Mouse (Mus musculus): ENCODE measurements around the gene Gm11027. TPM values are rescaled to one million over a fixed set of nuclear protein-coding genes. Genes with fewer than 3 reads are reported as not detected.

The Gm11027 gene
- polyA plus RNA-seq, 1 experiment from 2014 or later, result not detected

DNA sequence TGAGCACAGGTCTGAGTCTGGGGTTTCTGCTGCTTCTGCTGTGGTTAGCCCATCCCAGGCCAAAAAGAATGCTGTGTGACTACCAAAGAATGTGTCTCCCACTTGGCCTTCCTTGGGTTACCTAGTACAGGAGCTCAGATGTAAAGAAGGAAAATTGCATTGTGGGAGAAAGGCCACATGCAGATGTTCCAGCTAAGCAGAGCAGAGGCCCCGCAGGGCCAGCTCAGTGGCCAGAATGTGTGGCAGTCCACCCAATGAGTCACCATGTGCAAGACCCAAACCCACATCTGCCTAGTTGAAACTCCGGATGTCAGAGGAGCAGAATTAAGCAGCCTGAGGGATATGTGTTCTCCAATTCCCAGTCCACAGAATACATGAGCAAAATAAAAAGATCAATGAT lies 16.9 kb upstream of the Gm11027 start:
- peaks cover 2% of the 10 kb centered on the region; the same call in 1 of the 2 replicates for H3K4me1 ChIP-seq
- no peaks in the 10 kb centered on the region for H3K9me3 ChIP-seq

DNA sequence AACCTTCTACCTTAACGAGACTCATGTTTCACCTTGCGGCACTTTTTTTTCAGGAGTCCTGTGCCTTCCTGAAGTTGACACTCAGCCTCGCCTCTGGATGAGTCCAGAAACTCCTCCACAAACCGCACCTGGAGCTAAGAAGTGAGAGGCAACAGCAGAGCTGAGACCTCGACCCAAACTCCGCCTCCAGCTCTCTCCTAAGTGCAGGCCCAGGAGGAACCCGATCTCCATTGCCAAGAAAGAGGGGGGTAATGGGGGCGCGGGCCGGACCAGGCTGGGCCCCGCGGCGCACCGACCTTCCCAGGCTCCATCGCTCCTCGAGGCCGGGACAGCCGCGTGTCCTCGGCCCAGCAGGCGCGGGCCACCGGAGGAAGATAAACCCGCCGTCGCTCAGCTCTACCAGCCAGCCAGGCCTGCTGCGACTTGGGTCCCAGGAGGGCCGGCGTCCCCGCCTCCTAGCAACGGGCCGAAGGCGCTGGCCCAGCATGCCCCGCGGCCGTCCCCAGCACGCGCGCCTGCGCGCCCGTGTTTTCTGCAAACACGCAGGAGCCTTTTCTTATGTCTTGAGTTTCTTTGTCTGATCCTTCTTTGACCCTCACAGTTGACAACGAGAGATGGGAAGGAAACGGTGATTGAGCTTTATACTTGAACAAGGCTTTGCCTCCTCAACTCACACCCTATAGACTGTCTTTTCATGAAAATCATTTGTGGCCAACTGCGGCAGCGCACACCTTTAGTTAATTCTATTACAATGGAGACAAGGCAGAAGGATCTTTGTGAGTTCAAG lies 12.4 kb upstream of the Gm11027 start, which contains the start of gene Wdr60:
Wdr60 (minus strand) TSS at position 468 of the 787 bp plus-strand sequence.
- ATAC-seq (ENCODE audit: insufficient number of reproducible peaks, insufficient read depth, low FRiP score, low TSS enrichment), result peak; percentile 97
- Histone ChIP-seq H3K9ac (peak within 1 kb of the TSS; percentile 79), H3K36me3 (no peaks in the 10 kb centered on the region), H3K27me3 (no peaks in the 10 kb centered on the region), H3K4me2 (replicated peaks) (peak within 1 kb of the TSS; percentile 60), H3K9me3 (no peaks in the 10 kb centered on the region), H3K27ac (peak within 1 kb of the TSS; percentile 84), H3K4me1 (peaks cover 5% of the 10 kb centered on the region; the same call in 1 of the 2 replicates), H3K4me3 (peak within 1 kb of the TSS; percentile 67)
- WGBS, result 3% methylated on average over 47 of the region's 47 CpGs

More for the DNA sequence above, 16.9 kb upstream of the Gm11027 start:
- Histone ChIP-seq H3K4me2 (replicated peaks) (no peak overlapping the region), H3K27me3 (no peaks in the 10 kb centered on the region), H3K4me3 (no peak overlapping the region), H3K9ac (no peak overlapping the region), H3K36me3 (peaks cover 15% of the 10 kb centered on the region), H3K27ac (no peak overlapping the region)
- no peak for ATAC-seq (ENCODE audit: insufficient number of reproducible peaks, insufficient read depth, low FRiP score, low TSS enrichment)
- WGBS, result 81% methylated on average over 2 of the region's 2 CpGs

DNA sequence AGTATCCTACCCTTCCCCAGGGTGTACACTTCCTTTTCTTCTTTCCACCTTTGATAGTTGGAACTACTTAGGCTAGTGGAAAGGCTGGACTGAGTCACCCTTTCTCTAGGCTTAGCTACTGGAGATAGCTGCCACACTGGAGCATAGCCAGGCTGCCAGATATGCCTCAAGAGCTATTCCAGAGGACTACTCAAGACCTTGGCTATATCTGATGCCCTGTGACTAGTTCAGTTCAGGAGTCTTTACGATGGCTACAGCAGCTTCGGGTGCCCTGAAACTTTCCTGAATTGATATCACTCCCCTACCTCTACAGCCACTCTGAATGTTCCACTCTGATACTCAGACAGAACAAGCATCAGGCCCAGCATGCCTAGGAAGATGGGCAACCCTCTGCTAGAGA lies 10.4 kb upstream of the Gm11027 start:
- no peak overlapping the region for H3K27ac ChIP-seq
- no peak overlapping the region for H3K4me3 ChIP-seq
- H3K4me2 ChIP-seq (replicated peaks), result no peak overlapping the region
- no peaks in the 10 kb centered on the region for H3K9me3 ChIP-seq
- H3K27me3 ChIP-seq, result no peaks in the 10 kb centered on the region
- 89% methylated on average over 2 of the region's 2 CpGs for WGBS
- peaks cover 5% of the 10 kb centered on the region; the same call in 1 of the 2 replicates for H3K4me1 ChIP-seq
- no peak overlapping the region for H3K9ac ChIP-seq
- H3K36me3 ChIP-seq, result no peaks in the 10 kb centered on the region
- no peak for ATAC-seq (ENCODE audit: insufficient number of reproducible peaks, insufficient read depth, low FRiP score, low TSS enrichment)

DNA sequence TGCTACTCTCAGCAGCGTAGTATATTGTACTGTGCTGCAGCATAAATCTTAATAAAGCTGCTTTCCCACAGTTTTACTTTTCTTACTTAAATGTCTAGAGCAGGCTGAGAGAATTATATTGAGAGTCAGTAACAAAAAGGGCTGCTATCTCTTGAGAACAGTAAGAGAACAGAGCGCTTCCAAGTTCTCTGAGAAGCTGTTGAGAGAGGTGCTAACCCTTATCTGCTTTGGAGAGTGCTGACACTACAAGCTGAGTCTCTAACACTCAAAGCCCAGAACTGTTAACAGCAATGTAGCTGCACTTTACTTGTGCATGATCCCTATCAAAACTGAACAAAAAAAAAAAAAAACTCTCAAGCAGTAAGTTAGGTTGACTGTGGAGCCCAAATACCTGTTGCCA lies 9.9 kb upstream of the Gm11027 start:
- H3K27ac ChIP-seq, result no peak overlapping the region
- no peaks in the 10 kb centered on the region for H3K36me3 ChIP-seq
- H3K9ac ChIP-seq, result no peak overlapping the region
- peaks cover 5% of the 10 kb centered on the region; the same call in 1 of the 2 replicates for H3K4me1 ChIP-seq
- no peak overlapping the region for H3K4me3 ChIP-seq
- no peaks in the 10 kb centered on the region for H3K9me3 ChIP-seq
- no peak overlapping the region for H3K4me2 ChIP-seq (replicated peaks)
- H3K27me3 ChIP-seq, result no peaks in the 10 kb centered on the region
- ATAC-seq (ENCODE audit: insufficient number of reproducible peaks, insufficient read depth, low FRiP score, low TSS enrichment), result no peak
- WGBS, result 83% methylated on average over 2 of the region's 2 CpGs

DNA sequence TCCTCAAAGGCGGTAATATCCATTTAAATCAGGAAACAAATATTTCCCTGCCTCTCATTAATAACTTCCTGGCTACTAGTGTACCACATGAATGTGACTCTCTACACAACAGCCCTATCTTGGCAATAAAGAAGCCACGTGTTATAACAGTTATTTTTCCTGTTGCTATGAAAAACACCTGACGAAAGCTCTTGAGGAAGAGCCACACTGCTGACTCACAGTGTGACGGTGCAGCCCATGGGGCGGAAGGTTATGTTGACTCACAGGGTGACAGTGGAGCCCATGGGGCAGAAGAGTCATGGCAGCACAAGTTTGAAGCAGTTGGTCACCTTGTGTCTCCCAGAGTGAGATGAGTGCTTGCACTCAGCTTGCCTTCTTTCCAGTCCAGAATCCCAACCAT lies 5.7 kb upstream of the Gm11027 start:
- no peak overlapping the region for H3K4me3 ChIP-seq
- H3K27ac ChIP-seq, result no peak overlapping the region
- no peak overlapping the region for H3K9ac ChIP-seq
- H3K4me2 ChIP-seq (replicated peaks), result no peak overlapping the region
- no peaks in the 10 kb centered on the region for H3K27me3 ChIP-seq
- ATAC-seq (ENCODE audit: insufficient number of reproducible peaks, insufficient read depth, low FRiP score, low TSS enrichment), result no peak
- 82% methylated on average over 5 of the region's 5 CpGs for WGBS
- H3K9me3 ChIP-seq, result no peaks in the 10 kb centered on the region
- no peaks in the 10 kb centered on the region for H3K36me3 ChIP-seq
- H3K4me1 ChIP-seq, result no peaks in the 10 kb centered on the region

DNA sequence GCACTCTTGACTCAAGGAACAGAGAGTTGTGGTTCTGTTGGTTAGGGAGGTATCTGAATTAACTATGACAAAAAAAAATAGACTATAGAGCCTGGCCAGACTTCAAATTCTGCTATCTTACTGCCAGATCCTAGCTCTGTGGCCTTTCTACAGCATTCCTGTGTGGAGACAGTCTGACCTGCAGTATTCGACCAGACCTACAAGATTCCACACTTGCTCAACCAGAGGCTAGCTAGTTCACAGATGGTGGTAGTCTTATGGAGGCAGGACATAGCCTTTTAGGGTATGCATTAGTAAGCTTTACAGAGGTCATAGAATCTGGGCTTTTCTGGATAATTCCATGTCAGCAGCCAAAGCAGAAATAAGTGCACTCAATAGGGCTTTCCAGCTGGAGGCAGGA lies 4.6 kb upstream of the Gm11027 start:
- no peak overlapping the region for H3K4me3 ChIP-seq
- no peak overlapping the region for H3K4me2 ChIP-seq (replicated peaks)
- H3K27ac ChIP-seq, result no peak overlapping the region
- no peaks in the 10 kb centered on the region for H3K9me3 ChIP-seq
- no peaks in the 10 kb centered on the region for H3K36me3 ChIP-seq
- ATAC-seq (ENCODE audit: insufficient number of reproducible peaks, insufficient read depth, low FRiP score, low TSS enrichment), result no peak
- H3K27me3 ChIP-seq, result no peaks in the 10 kb centered on the region
- no peak overlapping the region for H3K9ac ChIP-seq
- no peaks in the 10 kb centered on the region for H3K4me1 ChIP-seq
- WGBS, result 88% methylated on average over 1 of the region's 1 CpGs

DNA sequence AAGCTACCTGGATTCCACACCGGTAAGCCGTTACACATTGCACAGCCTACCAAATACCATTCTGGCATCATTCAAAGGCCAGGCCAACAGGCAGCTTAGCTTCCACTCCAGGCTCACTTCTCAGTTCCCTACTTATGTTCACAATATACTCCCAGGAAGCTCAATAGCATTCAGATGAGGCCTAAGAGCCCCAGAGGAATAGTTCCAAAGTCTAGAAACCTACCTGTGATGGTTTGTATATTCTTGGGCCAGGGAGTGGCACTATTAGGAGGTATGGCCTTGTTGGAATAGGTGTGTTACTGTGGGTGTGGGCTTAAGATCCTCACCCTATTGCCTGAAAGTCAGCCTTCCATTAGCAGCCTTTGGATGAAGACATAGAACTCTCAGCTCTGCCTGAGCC lies 4.1 kb upstream of the Gm11027 start:
- H3K27ac ChIP-seq, result no peak overlapping the region
- no peaks in the 10 kb centered on the region for H3K36me3 ChIP-seq
- no peak for ATAC-seq (ENCODE audit: insufficient number of reproducible peaks, insufficient read depth, low FRiP score, low TSS enrichment)
- H3K4me1 ChIP-seq, result no peaks in the 10 kb centered on the region
- no peaks in the 10 kb centered on the region for H3K9me3 ChIP-seq
- no peak overlapping the region for H3K4me3 ChIP-seq
- H3K4me2 ChIP-seq (replicated peaks), result no peak overlapping the region
- H3K9ac ChIP-seq, result no peak overlapping the region
- WGBS, result 74% methylated on average over 2 of the region's 2 CpGs
- no peaks in the 10 kb centered on the region for H3K27me3 ChIP-seq

DNA sequence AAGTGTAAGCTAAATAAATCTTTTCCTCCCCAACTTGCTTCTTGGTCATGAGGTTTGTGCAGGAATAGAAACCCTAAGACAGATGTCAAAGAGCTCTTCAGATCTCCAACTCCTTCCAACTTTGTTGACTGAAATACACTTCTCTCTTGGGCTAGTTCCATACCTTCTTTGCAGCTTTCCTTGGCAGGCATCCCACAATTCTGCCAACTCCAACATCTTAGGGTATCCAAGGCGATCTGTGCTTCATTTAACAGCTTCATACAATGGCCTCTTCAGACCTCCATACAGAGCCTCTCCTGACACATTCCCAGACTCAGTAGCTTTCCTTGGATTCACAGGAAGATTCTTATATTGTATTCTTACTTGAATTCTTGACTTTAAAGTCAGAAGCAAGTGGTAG lies 1.5 kb upstream of the Gm11027 start:
- Histone ChIP-seq H3K36me3 (no peaks in the 10 kb centered on the region), H3K9me3 (no peaks in the 10 kb centered on the region), H3K4me3 (no peak overlapping the region), H3K4me1 (no peaks in the 10 kb centered on the region), H3K27me3 (no peaks in the 10 kb centered on the region), H3K27ac (no peak overlapping the region), H3K4me2 (replicated peaks) (no peak overlapping the region), H3K9ac (no peak overlapping the region)
- WGBS, result 83% methylated on average over 1 of the region's 1 CpGs
- ATAC-seq (ENCODE audit: insufficient number of reproducible peaks, insufficient read depth, low FRiP score, low TSS enrichment), result no peak

DNA sequence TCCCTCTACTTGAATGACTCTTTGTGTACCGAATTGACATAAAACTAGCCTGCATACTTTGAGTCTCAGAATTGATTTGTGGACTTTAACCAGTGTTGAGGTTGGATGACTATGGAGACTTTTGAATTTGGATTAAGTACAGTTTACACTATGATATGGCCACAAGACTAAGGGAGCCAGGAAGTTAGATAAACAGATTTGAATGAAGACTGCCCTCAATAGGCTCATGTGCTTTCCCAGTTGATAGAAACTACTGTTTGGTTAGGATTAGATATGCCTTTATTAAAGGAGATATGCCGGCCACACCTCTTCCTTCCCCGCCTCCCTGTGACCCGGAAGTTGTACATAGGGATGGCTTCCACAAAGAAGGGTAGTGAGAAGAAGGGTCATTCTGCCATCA lies 445 bp downstream of the Gm11027 start:
- Histone ChIP-seq H3K27me3 (no peaks in the 10 kb centered on the region), H3K4me3 (no peak overlapping the region), H3K9ac (no peak overlapping the region), H3K4me2 (replicated peaks) (no peak overlapping the region), H3K27ac (no peak overlapping the region), H3K9me3 (no peaks in the 10 kb centered on the region), H3K36me3 (no peaks in the 10 kb centered on the region), H3K4me1 (no peaks in the 10 kb centered on the region)
- ATAC-seq (ENCODE audit: insufficient number of reproducible peaks, insufficient read depth, low FRiP score, low TSS enrichment), result no peak
- WGBS, result 89% methylated on average over 4 of the region's 4 CpGs

DNA sequence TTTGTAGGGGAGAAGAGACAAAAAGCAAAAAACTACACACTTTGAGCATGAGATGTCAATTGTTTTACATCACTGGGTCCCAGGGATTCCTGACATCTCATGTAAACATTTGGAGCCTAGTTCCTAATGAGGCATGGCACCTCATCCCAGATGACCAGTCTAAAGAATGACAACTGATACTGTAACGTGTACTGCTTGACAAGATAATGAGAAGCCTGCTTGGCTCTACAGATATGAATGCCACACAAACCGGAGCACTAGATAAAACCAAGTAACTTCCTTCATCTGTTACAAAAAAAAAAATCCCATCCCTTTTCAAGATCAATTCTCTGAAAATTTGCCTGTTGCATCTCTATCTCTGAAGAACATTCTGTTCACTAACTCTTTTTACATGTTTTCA lies 1.8 kb downstream of the Gm11027 start:
- no peaks in the 10 kb centered on the region for H3K36me3 ChIP-seq
- WGBS, result 71% methylated on average over 2 of the region's 2 CpGs
- no peak overlapping the region for H3K27ac ChIP-seq
- no peak for ATAC-seq (ENCODE audit: insufficient number of reproducible peaks, insufficient read depth, low FRiP score, low TSS enrichment)
- H3K27me3 ChIP-seq, result no peaks in the 10 kb centered on the region
- no peaks in the 10 kb centered on the region; the same call in 1 of the 2 replicates for H3K4me1 ChIP-seq
- no peak overlapping the region for H3K4me3 ChIP-seq
- H3K9me3 ChIP-seq, result no peaks in the 10 kb centered on the region
- H3K9ac ChIP-seq, result no peak overlapping the region
- no peak overlapping the region for H3K4me2 ChIP-seq (replicated peaks)

DNA sequence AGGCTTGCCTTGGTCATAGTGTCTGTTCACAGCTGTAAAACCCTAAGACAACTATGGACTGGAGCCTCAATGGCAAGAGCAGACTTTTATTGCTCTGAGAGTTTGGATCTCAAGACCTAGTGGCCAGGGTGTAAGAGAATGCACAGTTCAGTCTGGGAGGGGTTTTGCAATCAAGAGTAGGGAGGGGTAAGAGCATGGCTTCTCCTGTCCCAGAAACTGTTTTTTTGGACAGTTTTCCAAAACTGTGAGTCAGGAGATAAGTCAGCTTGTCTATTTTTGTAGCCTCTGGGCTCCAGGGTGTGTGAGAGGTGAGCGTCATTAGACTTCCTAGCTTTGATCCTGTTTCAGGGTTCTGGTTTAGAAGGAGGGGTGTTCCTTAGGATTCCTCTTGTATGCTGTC lies 3.4 kb downstream of the Gm11027 start:
- Histone ChIP-seq H3K9me3 (no peaks in the 10 kb centered on the region), H3K4me3 (no peak overlapping the region), H3K4me1 (no peaks in the 10 kb centered on the region; the same call in 1 of the 2 replicates), H3K27me3 (no peaks in the 10 kb centered on the region), H3K9ac (no peak overlapping the region), H3K36me3 (no peaks in the 10 kb centered on the region), H3K4me2 (replicated peaks) (no peak overlapping the region), H3K27ac (no peak overlapping the region)
- 93% methylated on average over 1 of the region's 1 CpGs for WGBS
- ATAC-seq (ENCODE audit: insufficient number of reproducible peaks, insufficient read depth, low FRiP score, low TSS enrichment), result no peak

DNA sequence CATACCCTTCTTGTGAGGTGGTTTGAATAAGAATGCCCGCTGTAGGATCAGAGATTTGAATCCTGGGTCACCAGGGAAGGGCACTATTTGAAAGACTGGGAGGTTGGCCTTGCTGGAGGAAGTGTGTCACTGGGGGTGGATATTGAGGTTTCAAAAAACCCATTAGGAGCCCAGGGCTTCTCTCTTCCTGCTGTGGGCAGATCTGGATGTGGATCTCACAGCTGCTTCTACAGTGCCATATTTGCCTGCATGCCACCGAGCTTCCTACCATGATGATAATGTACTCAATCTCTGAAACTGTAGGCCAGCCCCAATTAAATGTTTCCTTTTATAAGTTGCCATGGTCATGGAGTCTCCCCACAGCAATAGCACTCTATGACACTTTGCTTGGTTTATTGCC lies 4.0 kb downstream of the Gm11027 start:
- Histone ChIP-seq H3K9ac (no peak overlapping the region), H3K36me3 (no peaks in the 10 kb centered on the region), H3K27me3 (no peaks in the 10 kb centered on the region), H3K9me3 (no peaks in the 10 kb centered on the region), H3K4me1 (no peaks in the 10 kb centered on the region; the same call in 1 of the 2 replicates), H3K4me3 (no peak overlapping the region), H3K27ac (no peak overlapping the region), H3K4me2 (replicated peaks) (no peak overlapping the region)
- no peak for ATAC-seq (ENCODE audit: insufficient number of reproducible peaks, insufficient read depth, low FRiP score, low TSS enrichment)
- WGBS, result 80% methylated on average over 2 of the region's 2 CpGs

Measured in embryonic facial prominence, embryonic 12.5 days (tissue).